Mouse (Mus musculus): Measurements from ENCODE around the gene Sppl2b. TPM values are rescaled to one million over a fixed set of nuclear protein-coding genes. Genes with fewer than 3 reads are reported as not detected.
"Not testable (repeated sequence)": the region's sequence is repeated elsewhere in the genome, so short reads cannot be mapped to it uniquely, and the experiment has no call there.

Gene Sppl2b
- polyA plus RNA-seq, 1 experiment from 2014 or later: 23.7 TPM

DNA sequence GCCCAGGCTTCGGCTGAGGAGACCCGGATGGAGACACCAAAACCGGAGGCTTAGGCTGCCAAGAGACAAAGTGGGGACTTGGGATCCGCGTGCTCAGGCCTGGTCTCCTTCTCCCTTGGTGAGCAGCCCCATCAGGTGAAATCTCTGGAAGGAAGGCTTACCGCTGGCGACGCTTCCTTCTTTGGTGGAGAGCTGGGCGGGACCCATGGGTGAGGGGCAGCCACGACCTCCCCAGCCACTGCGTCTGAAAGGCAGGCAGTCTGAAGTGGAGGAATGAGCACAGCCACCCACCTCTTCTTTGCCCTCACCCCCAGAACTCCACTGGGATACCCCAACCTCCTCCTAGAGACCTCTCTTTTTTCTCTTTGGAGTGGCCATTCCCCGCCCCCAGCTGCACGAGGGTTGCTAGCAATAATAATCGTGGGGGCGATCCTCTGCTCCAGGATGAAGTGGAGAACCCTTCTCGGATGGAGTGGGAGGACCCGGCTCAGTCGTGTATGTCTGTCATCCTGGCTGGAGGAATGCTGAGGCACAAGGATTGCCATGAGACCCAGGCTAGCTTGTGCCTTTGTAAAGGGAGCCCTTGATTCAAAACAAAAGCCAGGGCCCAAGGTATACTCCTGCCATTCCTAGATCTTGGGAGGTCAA lies 46.0 kb upstream of the Sppl2b start:
- Histone ChIP-seq H3K9me3 (ENCODE audit: control insufficient read depth, low read length) (no peaks in the 10 kb centered on the region), H3K9ac (ENCODE audit: low read length) (peak overlapping the region; percentile 78), H3K4me3 (ENCODE audit: control insufficient read depth in 1 of 2, insufficient read depth in 1 of 2, low read depth in 1 of 2, low read length in 2 of 2) (peak overlapping the region; percentile 10 to 21), H3K27ac (replicated peaks in 1 of 2; ENCODE audit: control insufficient read depth in 1 of 2, insufficient read depth in 1 of 2, low read depth in 2 of 2, low read length in 2 of 2) (peak overlapping the region in 1 of 2 experiments; percentile 7; a peak in 1 of 4 replicates), H3K27me3 (ENCODE audit: control insufficient read depth, insufficient read depth, low read length) (no peaks in the 10 kb centered on the region), H3K4me2 (ENCODE audit: low read length) (peak overlapping the region; percentile 77), H3K4me1 (ENCODE audit: control insufficient read depth in 2 of 2, insufficient read depth in 2 of 2, low read length in 2 of 2) (peaks cover 43 to 56% of the 10 kb centered on the region in 2 experiments), H3K36me3 (ENCODE audit: control insufficient read depth, insufficient read depth, low read length) (peaks cover 13% of the 10 kb centered on the region)
- 8% methylated on average over 18 of the region's 18 CpGs for WGBS
- ATAC-seq (ENCODE audit: insufficient number of reproducible peaks, insufficient read depth, low FRiP score, low read depth): no peak

DNA sequence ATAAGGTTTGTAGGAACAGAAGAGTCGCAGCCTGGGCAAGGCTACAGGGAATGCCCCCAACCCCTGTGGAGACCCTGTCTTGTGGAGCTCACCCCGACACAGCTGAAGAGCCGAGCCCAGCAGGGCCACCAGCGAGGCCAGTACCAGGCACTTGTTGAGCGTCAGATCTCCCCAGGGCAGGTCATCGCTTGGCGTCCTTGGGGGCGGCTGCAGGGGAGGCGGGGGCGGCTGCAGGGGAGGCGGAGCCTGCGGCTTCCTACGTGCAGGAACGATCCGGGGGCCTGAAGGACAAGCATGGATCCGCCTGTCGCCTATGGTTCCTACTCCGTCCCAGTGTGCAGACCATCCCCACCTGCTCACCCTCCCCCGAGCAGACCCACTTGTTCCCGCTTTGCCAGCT lies 45.0 kb upstream of the Sppl2b start:
- no peaks in the 10 kb centered on the region for H3K9me3 ChIP-seq (ENCODE audit: control insufficient read depth, low read length)
- H3K4me2 ChIP-seq (ENCODE audit: low read length): peak overlapping the region; percentile 57
- no peaks in the 10 kb centered on the region for H3K27me3 ChIP-seq (ENCODE audit: control insufficient read depth, insufficient read depth, low read length)
- no peak for ATAC-seq (ENCODE audit: insufficient number of reproducible peaks, insufficient read depth, low FRiP score, low read depth)
- H3K4me1 ChIP-seq (ENCODE audit: control insufficient read depth in 2 of 2, insufficient read depth in 2 of 2, low read length in 2 of 2): peaks cover 40 to 48% of the 10 kb centered on the region in 2 experiments
- H3K27ac ChIP-seq (replicated peaks in 1 of 2; ENCODE audit: control insufficient read depth in 1 of 2, insufficient read depth in 1 of 2, low read depth in 2 of 2, low read length in 2 of 2): peak overlapping the region in 1 of 2 experiments; percentile 45; a peak in 2 of 4 replicates
- H3K9ac ChIP-seq (ENCODE audit: low read length): peak overlapping the region; percentile 42
- WGBS: 5% methylated on average over 12 of the region's 20 CpGs
- peaks cover 4% of the 10 kb centered on the region for H3K36me3 ChIP-seq (ENCODE audit: control insufficient read depth, insufficient read depth, low read length)
- H3K4me3 ChIP-seq (ENCODE audit: control insufficient read depth in 1 of 2, insufficient read depth in 1 of 2, low read depth in 1 of 2, low read length in 2 of 2): peak overlapping the region; percentile 14 to 25; a peak in 3 of 4 replicates

DNA sequence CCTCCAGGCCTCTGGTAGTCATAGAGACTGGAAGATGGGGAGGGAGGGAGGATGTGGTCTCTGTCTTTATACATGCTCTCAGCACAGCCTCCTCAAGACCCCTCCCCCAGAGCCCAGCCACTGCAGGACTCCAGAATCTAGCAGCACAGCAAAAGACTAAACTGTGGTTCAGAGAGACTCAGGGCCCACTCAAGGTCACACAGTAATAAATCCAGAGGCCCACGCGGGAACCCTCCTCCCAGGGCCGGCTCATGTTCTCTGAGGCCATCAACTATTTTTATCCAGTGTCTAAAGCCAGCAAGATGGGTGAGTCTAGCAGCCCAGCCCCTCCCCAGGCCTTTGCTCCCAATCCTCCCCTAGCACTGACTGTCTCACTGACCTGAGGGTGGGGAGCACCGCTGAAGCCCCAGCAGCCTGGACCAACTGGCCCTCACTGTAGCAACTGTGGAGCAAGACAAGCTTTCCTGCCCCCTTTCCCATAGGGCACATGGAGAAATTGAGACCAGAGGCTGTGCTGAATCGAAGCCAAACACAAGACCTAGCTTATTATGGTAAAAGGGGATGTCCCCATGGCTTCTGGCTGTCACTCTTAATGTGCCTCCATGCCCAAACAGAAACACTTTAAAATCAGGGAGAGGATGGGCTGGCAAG lies 42.6 kb upstream of the Sppl2b start:
- 34% methylated on average over 5 of the region's 5 CpGs for WGBS

DNA sequence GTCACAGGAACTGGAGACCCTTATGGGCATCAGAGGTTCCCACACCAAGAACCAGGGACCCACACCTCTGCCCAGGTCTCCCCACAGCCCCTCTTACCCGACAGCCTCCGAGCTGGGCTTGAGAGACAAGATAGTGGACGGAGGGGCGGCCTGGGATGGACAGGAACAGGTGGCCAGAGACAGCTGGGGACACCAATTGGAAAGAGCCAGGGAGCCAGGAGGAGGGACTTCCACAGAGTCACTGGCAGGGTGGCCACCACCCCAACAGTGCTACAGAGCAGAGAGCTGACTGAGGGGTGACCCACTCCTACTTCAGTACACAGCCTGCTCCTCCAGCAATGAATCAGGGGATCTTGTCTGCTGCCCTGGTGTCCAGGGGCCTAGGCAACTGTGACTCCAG lies 41.7 kb upstream of the Sppl2b start, which contains the start of gene Jsrp1:
Jsrp1 (minus strand) TSS at position 133 of the 400 bp plus-strand sequence.
- Histone ChIP-seq H3K4me1 (ENCODE audit: control insufficient read depth in 2 of 2, insufficient read depth in 2 of 2, low read length in 2 of 2) (peaks cover 23 to 25% of the 10 kb centered on the region in 2 experiments), H3K4me2 (ENCODE audit: low read length) (no peak within 1 kb of the TSS), H3K36me3 (ENCODE audit: control insufficient read depth, insufficient read depth, low read length) (no peaks in the 10 kb centered on the region), H3K27ac (replicated peaks in 1 of 2; ENCODE audit: control insufficient read depth in 1 of 2, insufficient read depth in 1 of 2, low read depth in 2 of 2, low read length in 2 of 2) (no peak within 1 kb of the TSS), H3K4me3 (ENCODE audit: control insufficient read depth in 1 of 2, insufficient read depth in 1 of 2, low read depth in 1 of 2, low read length in 2 of 2) (no peak within 1 kb of the TSS), H3K9me3 (ENCODE audit: control insufficient read depth, low read length) (no peaks in the 10 kb centered on the region), H3K27me3 (ENCODE audit: control insufficient read depth, insufficient read depth, low read length) (no peaks in the 10 kb centered on the region), H3K9ac (ENCODE audit: low read length) (no peak within 1 kb of the TSS)
- ATAC-seq (ENCODE audit: insufficient number of reproducible peaks, insufficient read depth, low FRiP score, low read depth): no peak
- WGBS: 74% methylated on average over 4 of the region's 4 CpGs

More for the DNA sequence above, 42.6 kb upstream of the Sppl2b start:
- Histone ChIP-seq H3K27ac (replicated peaks in 1 of 2; ENCODE audit: control insufficient read depth in 1 of 2, insufficient read depth in 1 of 2, low read depth in 2 of 2, low read length in 2 of 2) (no peak overlapping the region), H3K27me3 (ENCODE audit: control insufficient read depth, insufficient read depth, low read length) (no peaks in the 10 kb centered on the region), H3K4me1 (ENCODE audit: control insufficient read depth in 2 of 2, insufficient read depth in 2 of 2, low read length in 2 of 2) (peaks cover 30 to 33% of the 10 kb centered on the region in 2 experiments), H3K4me2 (ENCODE audit: low read length) (no peak overlapping the region), H3K4me3 (ENCODE audit: control insufficient read depth in 1 of 2, insufficient read depth in 1 of 2, low read depth in 1 of 2, low read length in 2 of 2) (no peak overlapping the region), H3K36me3 (ENCODE audit: control insufficient read depth, insufficient read depth, low read length) (no peaks in the 10 kb centered on the region), H3K9ac (ENCODE audit: low read length) (no peak overlapping the region), H3K9me3 (ENCODE audit: control insufficient read depth, low read length) (no peaks in the 10 kb centered on the region)
- ATAC-seq (ENCODE audit: insufficient number of reproducible peaks, insufficient read depth, low FRiP score, low read depth): no peak

DNA sequence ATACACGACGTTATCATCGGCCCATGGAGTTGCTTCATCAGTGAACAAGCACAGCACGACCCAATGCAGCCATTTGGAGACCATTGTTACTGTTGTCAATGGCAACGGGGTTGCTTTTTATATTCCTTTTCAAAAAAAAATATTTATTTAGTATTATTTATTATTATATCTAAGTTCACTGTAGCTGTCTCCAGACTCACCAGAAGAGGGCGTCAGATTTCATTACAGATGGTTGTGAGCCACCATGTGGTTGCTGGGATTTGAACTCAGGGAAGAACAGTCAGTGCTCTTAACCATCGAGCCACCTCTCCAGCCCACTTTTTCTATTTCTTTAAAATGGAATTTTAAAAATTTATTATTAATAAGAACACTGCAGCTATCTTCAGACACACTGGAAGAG lies 40.3 kb upstream of the Sppl2b start:
- H3K9me3 ChIP-seq (ENCODE audit: control insufficient read depth, low read length): no peaks in the 10 kb centered on the region
- no peak overlapping the region for H3K9ac ChIP-seq (ENCODE audit: low read length)
- no peak overlapping the region for H3K4me2 ChIP-seq (ENCODE audit: low read length)
- WGBS: 66% methylated on average over 7 of the region's 7 CpGs
- no peaks in the 10 kb centered on the region for H3K27me3 ChIP-seq (ENCODE audit: control insufficient read depth, insufficient read depth, low read length)
- H3K27ac ChIP-seq (replicated peaks in 1 of 2; ENCODE audit: control insufficient read depth in 1 of 2, insufficient read depth in 1 of 2, low read depth in 2 of 2, low read length in 2 of 2): no peak overlapping the region
- no peak for ATAC-seq (ENCODE audit: insufficient number of reproducible peaks, insufficient read depth, low FRiP score, low read depth)
- peaks cover 9 to 14% of the 10 kb centered on the region in 2 experiments for H3K4me1 ChIP-seq (ENCODE audit: control insufficient read depth in 2 of 2, insufficient read depth in 2 of 2, low read length in 2 of 2)
- H3K4me3 ChIP-seq (ENCODE audit: control insufficient read depth in 1 of 2, insufficient read depth in 1 of 2, low read depth in 1 of 2, low read length in 2 of 2): no peak overlapping the region
- no peaks in the 10 kb centered on the region for H3K36me3 ChIP-seq (ENCODE audit: control insufficient read depth, insufficient read depth, low read length)

DNA sequence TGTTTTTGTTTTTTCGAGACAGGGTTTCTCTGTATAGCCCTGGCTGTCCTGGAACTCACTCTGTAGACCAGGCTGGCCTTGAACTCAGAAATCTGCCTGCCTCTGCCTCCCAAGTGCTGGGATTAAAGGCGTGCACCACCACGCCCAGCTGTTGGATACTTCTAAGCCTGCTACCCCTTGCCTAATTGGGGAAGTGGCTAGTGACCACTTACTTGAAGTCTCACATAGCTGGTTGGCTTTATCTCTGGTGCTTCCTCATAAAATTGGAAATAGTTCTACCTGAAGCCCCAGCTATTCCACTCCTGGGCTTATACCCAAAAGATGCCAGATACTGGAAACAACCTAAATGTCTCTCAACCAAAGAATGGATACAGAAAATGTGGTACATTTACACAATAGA lies 38.8 kb upstream of the Sppl2b start:
- H3K36me3 ChIP-seq (ENCODE audit: control insufficient read depth, insufficient read depth, low read length); H3K9ac ChIP-seq (ENCODE audit: low read length); H3K27ac ChIP-seq (replicated peaks in 1 of 2; ENCODE audit: control insufficient read depth in 1 of 2, insufficient read depth in 1 of 2, low read depth in 2 of 2, low read length in 2 of 2); H3K4me3 ChIP-seq (ENCODE audit: control insufficient read depth in 1 of 2, insufficient read depth in 1 of 2, low read depth in 1 of 2, low read length in 2 of 2); H3K4me1 ChIP-seq (ENCODE audit: control insufficient read depth in 2 of 2, insufficient read depth in 2 of 2, low read length in 2 of 2); H3K4me2 ChIP-seq (ENCODE audit: low read length); ATAC-seq (ENCODE audit: insufficient number of reproducible peaks, insufficient read depth, low FRiP score, low read depth); H3K9me3 ChIP-seq (ENCODE audit: control insufficient read depth, low read length); H3K27me3 ChIP-seq (ENCODE audit: control insufficient read depth, insufficient read depth, low read length): not testable (repeated sequence)
- WGBS: 85% methylated on average over 3 of the region's 3 CpGs

DNA sequence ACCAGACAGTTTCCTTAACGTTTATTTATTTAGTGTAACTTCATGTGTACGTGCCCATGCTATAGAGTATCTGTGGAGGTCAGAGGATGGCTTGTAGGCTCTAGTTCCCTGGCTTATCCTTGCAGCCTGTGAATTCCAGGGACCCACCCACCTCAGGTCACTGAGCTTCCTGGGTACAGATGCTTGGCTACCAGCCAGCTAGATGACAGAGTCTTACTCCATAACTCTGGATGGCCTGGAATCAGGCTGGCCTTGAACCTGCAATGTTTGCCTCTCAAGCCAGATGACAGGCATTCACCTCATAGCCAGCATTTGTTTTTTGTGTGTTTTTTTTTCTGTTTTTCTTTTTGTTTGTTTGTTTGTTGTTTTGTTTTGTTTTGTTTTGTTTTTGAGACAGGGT lies 37.9 kb upstream of the Sppl2b start:
- WGBS: 65% methylated on average over 2 of the region's 2 CpGs
- H3K9me3 ChIP-seq (ENCODE audit: control insufficient read depth, low read length): no peaks in the 10 kb centered on the region
- H3K4me1 ChIP-seq (ENCODE audit: control insufficient read depth in 2 of 2, insufficient read depth in 2 of 2, low read length in 2 of 2): peaks cover 3 to 7% of the 10 kb centered on the region in 2 experiments; a peak in 2 of 4 replicates
- no peak overlapping the region for H3K9ac ChIP-seq (ENCODE audit: low read length)
- no peak overlapping the region for H3K4me3 ChIP-seq (ENCODE audit: control insufficient read depth in 1 of 2, insufficient read depth in 1 of 2, low read depth in 1 of 2, low read length in 2 of 2)
- H3K36me3 ChIP-seq (ENCODE audit: control insufficient read depth, insufficient read depth, low read length): no peaks in the 10 kb centered on the region
- no peak overlapping the region for H3K4me2 ChIP-seq (ENCODE audit: low read length)
- no peak overlapping the region for H3K27ac ChIP-seq (replicated peaks in 1 of 2; ENCODE audit: control insufficient read depth in 1 of 2, insufficient read depth in 1 of 2, low read depth in 2 of 2, low read length in 2 of 2)
- no peak for ATAC-seq (ENCODE audit: insufficient number of reproducible peaks, insufficient read depth, low FRiP score, low read depth)
- H3K27me3 ChIP-seq (ENCODE audit: control insufficient read depth, insufficient read depth, low read length): no peaks in the 10 kb centered on the region
